Mouse (Mus musculus) midbrain, postnatal 0 days (tissue): ENCODE measurements at regions not wholly inside any gene's neighbourhood (a gene's known extent, or its start where the extent isn't known, plus 50 kb on each side); places are given as distances from the start of the nearest gene placed in this dataset.
A peak's percentile ranks its signal among the peaks of the same experiment; 100 is the strongest.

Source experiments
- ATAC-seq: fragments of 200-750 bp; cut with Nextera tagmentation; 2 replicates; pipeline ENCODE4 v1.8.0; 2017; ENCODE audit warnings: moderate number of reproducible peaks, mild to moderate bottlenecking, moderate TSS enrichment, moderate library complexity; ENCODE audit not compliant: low FRiP score
- DNase-seq: peaks from one replicate; pipeline ENCODE4 v3.0.0-alpha.2; 2015; ENCODE audit warnings: low spot score
- H3K27ac ChIP-seq: fragments of 300-500 bp; sonication (generic); 2 replicates; pipeline ENCODE4 v1.5.1; 2014; ENCODE audit warnings: low read depth, mild to moderate bottlenecking, low read length, mixed read lengths
- H3K27me3 ChIP-seq: fragments of 300-500 bp; sonication (generic); 2 replicates; pipeline ENCODE4 v1.6.1; 2014; ENCODE audit warnings: low read length, control low read depth, mixed read lengths; ENCODE audit not compliant: insufficient read depth
- H3K36me3 ChIP-seq: fragments of 300-500 bp; sonication (generic); 2 replicates; pipeline ENCODE4 v1.6.1; 2014; ENCODE audit warnings: low read length, control low read depth, mixed read lengths; ENCODE audit not compliant: insufficient read depth
- H3K4me1 ChIP-seq: fragments of 300-500 bp; sonication (generic); 2 replicates; pipeline ENCODE4 v1.6.1; 2014; ENCODE audit warnings: mild to moderate bottlenecking, control low read depth, antibody characterized with exemption, low read length, mixed read lengths; ENCODE audit not compliant: insufficient read depth
- H3K4me2 ChIP-seq: fragments of 300-500 bp; sonication (generic); 2 replicates; pipeline ENCODE4 v1.6.1; 2014; ENCODE audit warnings: low read depth, mild to moderate bottlenecking, low read length, mixed read lengths; ENCODE audit not compliant: poor library complexity, severe bottlenecking
- H3K4me3 ChIP-seq: fragments of 300-500 bp; sonication (generic); 2 replicates; pipeline ENCODE4 v1.5.1; 2014; ENCODE audit warnings: low read depth, mild to moderate bottlenecking, low read length, moderate library complexity
- H3K9ac ChIP-seq: fragments of 300-500 bp; sonication (generic); replicated peaks from 2 replicates; pipeline ENCODE4 v1.6.1; 2014; ENCODE audit warnings: mild to moderate bottlenecking, low read length, moderate library complexity, mixed read lengths; ENCODE audit not compliant: poor library complexity, severe bottlenecking
- H3K9me3 ChIP-seq: fragments of 300-500 bp; sonication (generic); 2 replicates; pipeline ENCODE4 v1.6.1; 2016; ENCODE audit warnings: low read length, control low read depth
- CTCF ChIP-seq: IDR thresholded peaks from 2 replicates; pipeline ENCODE4 v1.5.1; 2016; ENCODE audit warnings: antibody characterized with exemption, mild to moderate bottlenecking
- WGBS: fragments of 180-500 bp; shearing (Covaris S2); extraction: QIAGEN DNeasy Blood & Tissue Kit; methylation state at CpG from one replicate; pipeline ENCODE4 v1.1.7; 2014; 5-methylcytosine and 5-hydroxymethylcytosine counted together

GRCm38 (mm10) chr5:54264867-54265434 is 266.7 kb downstream of the Stim2 start:
- Histone ChIP-seq H3K36me3 (no peaks in the 10 kb centered on the region), H3K4me3 (no peak overlapping the region), H3K27me3 (no peaks in the 10 kb centered on the region), H3K4me1 (no peaks in the 10 kb centered on the region), H3K9me3 (no peaks in the 10 kb centered on the region), H3K4me2 (no peak overlapping the region), H3K27ac (no peak overlapping the region), H3K9ac (no peak overlapping the region)
- DNase-seq = peak; percentile 80
- no peak for TF ChIP-seq CTCF
- WGBS = 26% methylated on average over 9 of the region's 9 CpGs
- 0 out of 2 replicates have a peak, but pooled peaks have one; percentile 58 for ATAC-seq

GRCm38 (mm10) chr5:54267905-54268590 is 269.7 kb downstream of the Stim2 start:
- H3K4me2 ChIP-seq = no peak overlapping the region
- WGBS = 39% methylated on average over 10 of the region's 10 CpGs
- ATAC-seq = no peak

GRCm38 (mm10) chr5:54279357-54279756 is 281.1 kb downstream of the Stim2 start:
- 39% methylated on average over 8 of the region's 8 CpGs for WGBS

More at GRCm38 (mm10) chr5:54267905-54268590, 269.7 kb downstream of the Stim2 start:
- no peak overlapping the region for H3K9ac ChIP-seq
- TF ChIP-seq CTCF = no peak
- 0 out of 2 replicates have a peak, but pooled peaks cover 3% of the 10 kb centered on the region for H3K9me3 ChIP-seq
- no peak overlapping the region for H3K4me3 ChIP-seq
- no peaks in the 10 kb centered on the region for H3K27me3 ChIP-seq
- H3K4me1 ChIP-seq = no peaks in the 10 kb centered on the region
- H3K27ac ChIP-seq = no peak overlapping the region
- H3K36me3 ChIP-seq = no peaks in the 10 kb centered on the region
- DNase-seq = peak; percentile 31

GRCm38 (mm10) chr5:54280670-54281069 is 282.4 kb downstream of the Stim2 start:
- WGBS = 54% methylated on average over 4 of the region's 4 CpGs
- DNase-seq = no peak
- Histone ChIP-seq H3K36me3 (no peaks in the 10 kb centered on the region), H3K4me1 (no peaks in the 10 kb centered on the region), H3K4me2 (no peak overlapping the region), H3K4me3 (no peak overlapping the region), H3K27me3 (no peaks in the 10 kb centered on the region), H3K27ac (no peak overlapping the region), H3K9ac (no peak overlapping the region), H3K9me3 (no peaks in the 10 kb centered on the region)
- TF ChIP-seq CTCF = peak; percentile 38
- no peak for ATAC-seq

More at GRCm38 (mm10) chr5:54279357-54279756, 281.1 kb downstream of the Stim2 start:
- Histone ChIP-seq H3K36me3 (no peaks in the 10 kb centered on the region), H3K27ac (no peak overlapping the region), H3K4me3 (no peak overlapping the region), H3K9ac (no peak overlapping the region), H3K4me2 (no peak overlapping the region), H3K9me3 (no peaks in the 10 kb centered on the region), H3K27me3 (no peaks in the 10 kb centered on the region), H3K4me1 (no peaks in the 10 kb centered on the region)
- TF ChIP-seq CTCF = no peak
- no peak for DNase-seq
- ATAC-seq = no peak

GRCm38 (mm10) chr5:54281121-54281520 is 282.8 kb downstream of the Stim2 start:
- no peak for ATAC-seq
- no peaks in the 10 kb centered on the region for H3K9me3 ChIP-seq
- H3K9ac ChIP-seq = no peak overlapping the region
- no peak overlapping the region for H3K4me2 ChIP-seq
- WGBS = 77% methylated on average over 4 of the region's 4 CpGs
- H3K36me3 ChIP-seq = no peaks in the 10 kb centered on the region
- no peak for DNase-seq
- no peaks in the 10 kb centered on the region for H3K4me1 ChIP-seq
- H3K4me3 ChIP-seq = no peak overlapping the region
- no peaks in the 10 kb centered on the region for H3K27me3 ChIP-seq
- no peak for TF ChIP-seq CTCF
- no peak overlapping the region for H3K27ac ChIP-seq

GRCm38 (mm10) chr5:54290372-54291080 is 292.2 kb downstream of the Stim2 start:
- Histone ChIP-seq H3K4me1 (no peaks in the 10 kb centered on the region), H3K4me2 (no peak overlapping the region), H3K9me3 (no peaks in the 10 kb centered on the region), H3K36me3 (no peaks in the 10 kb centered on the region), H3K27me3 (no peaks in the 10 kb centered on the region), H3K9ac (no peak overlapping the region), H3K27ac (no peak overlapping the region), H3K4me3 (no peak overlapping the region)
- DNase-seq (peak; percentile 31), ATAC-seq (peak; percentile 13; the same call in 1 of the 2 replicates)
- TF ChIP-seq CTCF = no peak
- WGBS = 62% methylated on average over 12 of the region's 12 CpGs
